Mouse (Mus musculus) neural tube, embryonic 14.5 days (tissue): ENCODE results near the gene Ddx10. TPM values are rescaled to one million over a fixed set of nuclear protein-coding genes. Genes with fewer than 3 reads are reported as not detected.
"Not testable (repeated sequence)": the region's sequence is repeated elsewhere in the genome, so short reads cannot be mapped to it uniquely, and the experiment has no call there.

ENCODE experiments used
- ATAC-seq: fragments of 200-750 bp; cut with Nextera tagmentation; 2 replicates; pipeline ENCODE4 v1.8.0; 2017; ENCODE audit warnings: low read depth, mild to moderate bottlenecking, moderate TSS enrichment, moderate library complexity
- H3K27ac ChIP-seq: fragments of 300-500 bp; sonication (generic); 2 replicates; pipeline ENCODE4 v1.5.1; 2014; ENCODE audit warnings: low read depth, mild to moderate bottlenecking, control low read depth, low read length, moderate library complexity, mixed read lengths
- H3K27me3 ChIP-seq: fragments of 300-500 bp; sonication (generic); 2 replicates; pipeline ENCODE4 v1.6.1; 2014; ENCODE audit warnings: low read length; ENCODE audit not compliant: control insufficient read depth, insufficient read depth
- H3K36me3 ChIP-seq: fragments of 300-500 bp; sonication (generic); 2 replicates; pipeline ENCODE4 v1.6.1; 2014; ENCODE audit warnings: low read length, mixed read lengths; ENCODE audit not compliant: control insufficient read depth, insufficient read depth
- H3K4me1 ChIP-seq: fragments of 300-500 bp; sonication (generic); 2 replicates; pipeline ENCODE4 v1.6.1; 2014; ENCODE audit warnings: low read length; ENCODE audit not compliant: control insufficient read depth, insufficient read depth
- H3K4me2 ChIP-seq: fragments of 300-500 bp; sonication (generic); 2 replicates; pipeline ENCODE4 v1.6.1; 2014; ENCODE audit warnings: mild to moderate bottlenecking, low read depth, low read length, control low read depth
- H3K4me3 ChIP-seq: fragments of 300-500 bp; sonication (generic); 2 replicates; pipeline ENCODE4 v1.5.1; 2014; ENCODE audit warnings: low read depth, low read length, control low read depth, mixed read lengths
- H3K9ac ChIP-seq: fragments of 300-500 bp; sonication (generic); replicated peaks from 2 replicates; pipeline ENCODE4 v1.6.1; 2014; ENCODE audit warnings: low read depth, mild to moderate bottlenecking, control low read depth, low read length, mixed read lengths
- H3K9me3 ChIP-seq: fragments of 300-500 bp; sonication (generic); 2 replicates; pipeline ENCODE4 v1.6.1; 2016; ENCODE audit warnings: low read length; ENCODE audit not compliant: control insufficient read depth
- WGBS: fragments of 180-500 bp; shearing (Covaris S2); extraction: QIAGEN DNeasy Blood & Tissue Kit; methylation state at CpG from one replicate; pipeline ENCODE4 v1.1.7; 2014; 5-methylcytosine and 5-hydroxymethylcytosine counted together
- polyA plus RNA-seq: library from polyadenylated mRNA; unstranded; fragments of >200 nt; fragmentation: Nextera tagmentation; extraction: Ambion mirVana; gene quantifications from 2 replicates; pipeline ENCODE4 v1.2.1, GENCODE M21; 2014

Gene Ddx10
- polyA plus RNA-seq, 1 experiment from 2014 or later = 25.2 TPM

GRCm38 (mm10) chr9:53247516-53247915 is 337 bp downstream of the Ddx10 start:
- no peak overlapping the region for H3K27ac ChIP-seq
- H3K9me3 ChIP-seq = no peaks in the 10 kb centered on the region
- 1% methylated on average over 23 of the region's 23 CpGs for WGBS
- ATAC-seq = peak; percentile 63
- H3K4me2 ChIP-seq = peak overlapping the region; percentile 64
- H3K4me3 ChIP-seq = peak overlapping the region; percentile 74
- peaks cover 13% of the 10 kb centered on the region for H3K4me1 ChIP-seq
- H3K9ac ChIP-seq = peak overlapping the region; percentile 64
- no peaks in the 10 kb centered on the region for H3K36me3 ChIP-seq
- no peaks in the 10 kb centered on the region for H3K27me3 ChIP-seq

GRCm38 (mm10) chr9:53218181-53218580 is 29.7 kb downstream of the Ddx10 start:
- Histone ChIP-seq H3K9me3 (no peaks in the 10 kb centered on the region), H3K27me3 (no peaks in the 10 kb centered on the region), H3K27ac (no peak overlapping the region), H3K4me1 (no peaks in the 10 kb centered on the region), H3K36me3 (peaks cover 8% of the 10 kb centered on the region; the same call in 1 of the 2 replicates), H3K4me3 (no peak overlapping the region), H3K9ac (no peak overlapping the region), H3K4me2 (no peak overlapping the region)
- 91% methylated on average over 2 of the region's 2 CpGs for WGBS
- no peak for ATAC-seq

GRCm38 (mm10) chr9:53208283-53208682 is 39.6 kb downstream of the Ddx10 start:
- no peaks in the 10 kb centered on the region for H3K27me3 ChIP-seq
- no peak overlapping the region for H3K9ac ChIP-seq
- no peaks in the 10 kb centered on the region for H3K36me3 ChIP-seq
- no peak overlapping the region for H3K27ac ChIP-seq
- no peak for ATAC-seq
- no peaks in the 10 kb centered on the region for H3K4me1 ChIP-seq
- H3K4me2 ChIP-seq = no peak overlapping the region
- no peak overlapping the region for H3K4me3 ChIP-seq
- no peaks in the 10 kb centered on the region for H3K9me3 ChIP-seq
- 77% methylated on average over 4 of the region's 4 CpGs for WGBS

GRCm38 (mm10) chr9:53174590-53174989 is 73.3 kb downstream of the Ddx10 start:
- H3K9me3 ChIP-seq = no peaks in the 10 kb centered on the region
- H3K4me1 ChIP-seq = no peaks in the 10 kb centered on the region
- no peaks in the 10 kb centered on the region for H3K36me3 ChIP-seq
- H3K9ac ChIP-seq = no peak overlapping the region
- no peak overlapping the region for H3K4me2 ChIP-seq
- H3K27ac ChIP-seq = no peak overlapping the region
- no peak for ATAC-seq
- H3K27me3 ChIP-seq = no peaks in the 10 kb centered on the region
- no peak overlapping the region for H3K4me3 ChIP-seq
- 91% methylated on average over 2 of the region's 2 CpGs for WGBS

- Histone ChIP-seq H3K9me3 (no peaks in the 10 kb centered on the region), H3K36me3 (no peaks in the 10 kb centered on the region), H3K9ac (no peak overlapping the region), H3K4me3 (no peak overlapping the region), H3K4me1 (no peaks in the 10 kb centered on the region), H3K27me3 (no peaks in the 10 kb centered on the region), H3K4me2 (no peak overlapping the region), H3K27ac (no peak overlapping the region)
- 55% methylated on average over 2 of the region's 2 CpGs for WGBS
- no peak for ATAC-seq
These were observed 74.6 kb downstream of the Ddx10 start for GRCm38 (mm10) chr9:53173258-53173657.

- Histone ChIP-seq H3K4me2 (no peak overlapping the region), H3K27me3 (no peaks in the 10 kb centered on the region), H3K9me3 (no peaks in the 10 kb centered on the region), H3K27ac (no peak overlapping the region), H3K36me3 (no peaks in the 10 kb centered on the region), H3K9ac (no peak overlapping the region), H3K4me3 (no peak overlapping the region), H3K4me1 (no peaks in the 10 kb centered on the region)
- WGBS = 38% methylated on average over 4 of the region's 4 CpGs
- no peak for ATAC-seq
These were observed 103.6 kb downstream of the Ddx10 start for GRCm38 (mm10) chr9:53144266-53144665.

GRCm38 (mm10) chr9:53143508-53143907 is 104.3 kb downstream of the Ddx10 start:
- no peak overlapping the region for H3K4me3 ChIP-seq
- H3K36me3 ChIP-seq = no peaks in the 10 kb centered on the region
- H3K27me3 ChIP-seq = no peaks in the 10 kb centered on the region
- H3K9me3 ChIP-seq = no peaks in the 10 kb centered on the region
- no peaks in the 10 kb centered on the region for H3K4me1 ChIP-seq
- H3K4me2 ChIP-seq = no peak overlapping the region
- 91% methylated on average over 2 of the region's 2 CpGs for WGBS
- ATAC-seq = no peak
- H3K9ac ChIP-seq = no peak overlapping the region
- H3K27ac ChIP-seq = no peak overlapping the region

GRCm38 (mm10) chr9:53142424-53142823 is 105.4 kb downstream of the Ddx10 start:
- not testable (repeated sequence) for H3K9me3 ChIP-seq, H3K4me2 ChIP-seq, H3K9ac ChIP-seq, H3K36me3 ChIP-seq, H3K27me3 ChIP-seq, ATAC-seq, H3K27ac ChIP-seq, H3K4me3 ChIP-seq, H3K4me1 ChIP-seq
- WGBS = 94% methylated on average over 1 of the region's 1 CpGs

- no peak overlapping the region for H3K27ac ChIP-seq
- no peaks in the 10 kb centered on the region for H3K27me3 ChIP-seq
- no peak overlapping the region for H3K4me2 ChIP-seq
- H3K9me3 ChIP-seq = no peaks in the 10 kb centered on the region
- WGBS = 64% methylated on average over 8 of the region's 8 CpGs
- no peak overlapping the region for H3K4me3 ChIP-seq
- no peak overlapping the region for H3K9ac ChIP-seq
- no peaks in the 10 kb centered on the region for H3K4me1 ChIP-seq
- no peaks in the 10 kb centered on the region for H3K36me3 ChIP-seq
- ATAC-seq = no peak
These were observed 107.2 kb downstream of the Ddx10 start for GRCm38 (mm10) chr9:53140610-53141165.
